Mouse (Mus musculus): ENCODE results near the gene Gm40460. TPM values are rescaled to one million over a fixed set of nuclear protein-coding genes. Genes with fewer than 3 reads are reported as not detected.

Gm40460 gene
- not detected for polyA plus RNA-seq (2015; fragmentation: Illumina TruSeq; extraction: RNeasy Lipid Tissue Mini Kit (QIAGEN cat#74804); ENCODE audit: insufficient read depth, low replicate concordance)

GRCm38 (mm10) chr7:142240978-142241377 lies at the start of gene Gm40460:
TSS of gene Gm40460 (minus strand) at chr7:142241078.

GRCm38 (mm10) chr7:142274263-142274662 lies 33.4 kb upstream of the Gm40460 start, which contains the start of gene Gm4559:
TSS of gene Gm4559 (minus strand) at chr7:142274363.

DNA sequence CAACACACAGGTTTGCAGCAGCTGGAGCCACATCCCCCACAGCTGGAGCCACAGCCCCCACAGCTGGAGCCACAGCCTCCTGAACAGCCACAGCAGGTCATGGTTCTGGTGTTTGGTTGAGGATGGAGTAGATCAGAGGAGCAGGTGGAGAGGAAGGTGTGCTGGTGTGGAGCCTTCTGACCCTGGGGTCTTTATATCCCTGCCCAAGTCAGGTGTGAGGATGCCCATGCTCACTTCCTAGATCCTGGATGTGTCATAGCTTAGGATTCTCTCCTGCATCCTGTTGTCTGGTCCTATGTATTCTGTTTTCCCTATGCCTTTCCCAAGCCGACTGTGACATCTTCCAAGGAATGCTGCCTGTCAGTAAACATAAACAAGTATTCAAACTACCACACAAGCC lies 17.4 kb upstream of the Gm40460 start, which contains the start of gene Gm2431:
Gene Gm2431 (minus strand): TSS at position 101 of the 400 bp plus-strand sequence.

GRCm38 (mm10) chr7:142229871-142230270 lies 11.0 kb downstream of the Gm40460 start, which contains the start of gene Krtap5-5:
TSS of gene Krtap5-5 (minus strand) at chr7:142229971.

GRCm38 (mm10) chr7:142211559-142211958 lies 29.3 kb downstream of the Gm40460 start, which contains the start of gene Gm7579:
TSS of gene Gm7579 (plus strand) at chr7:142211859.

DNA sequence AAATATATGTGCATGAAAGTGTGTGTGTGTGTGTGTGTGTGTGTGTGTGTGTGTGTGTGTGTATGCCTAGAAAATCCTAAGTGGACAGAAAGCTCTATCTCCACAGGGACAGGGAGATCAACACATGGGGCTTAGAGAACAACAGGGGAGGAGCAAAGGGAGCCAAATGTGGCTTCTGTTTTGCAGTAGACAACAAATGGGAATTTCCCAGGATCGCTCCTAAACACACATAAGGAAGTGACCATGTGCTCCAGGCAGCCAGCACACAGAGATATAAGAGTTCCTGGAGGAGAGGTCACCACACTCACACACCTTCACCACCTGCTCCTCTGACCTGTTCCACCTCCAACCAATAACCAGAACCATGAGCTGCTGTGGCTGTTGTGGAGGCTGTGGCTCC lies 39.8 kb downstream of the Gm40460 start, which contains the start of gene Krtap5-3:
Gene Krtap5-3 (plus strand): TSS at position 301 of the 400 bp plus-strand sequence.

Other genes with a start within 250 kb of the Gm40460 start
- gene Mob2, start 180.0 kb downstream of the Gm40460 start, polyA plus RNA-seq (2015; fragmentation: Illumina TruSeq; extraction: RNeasy Lipid Tissue Mini Kit (QIAGEN cat#74804); ENCODE audit: insufficient read depth, low replicate concordance), result 34.7 TPM
- 0.88 TPM for gene Dusp8, start 145.2 kb downstream of the Gm40460 start, polyA plus RNA-seq (2015; fragmentation: Illumina TruSeq; extraction: RNeasy Lipid Tissue Mini Kit (QIAGEN cat#74804); ENCODE audit: insufficient read depth, low replicate concordance)
- not detected for gene Gm45618, start 120.3 kb downstream of the Gm40460 start, polyA plus RNA-seq (2015; fragmentation: Illumina TruSeq; extraction: RNeasy Lipid Tissue Mini Kit (QIAGEN cat#74804); ENCODE audit: insufficient read depth, low replicate concordance)
- gene Gm39115, start 105.0 kb downstream of the Gm40460 start, polyA plus RNA-seq (2015; fragmentation: Illumina TruSeq; extraction: RNeasy Lipid Tissue Mini Kit (QIAGEN cat#74804); ENCODE audit: insufficient read depth, low replicate concordance), result not detected
- gene Gm45337, start 96.5 kb downstream of the Gm40460 start, polyA plus RNA-seq (2015; fragmentation: Illumina TruSeq; extraction: RNeasy Lipid Tissue Mini Kit (QIAGEN cat#74804); ENCODE audit: insufficient read depth, low replicate concordance), result not detected
- not detected for gene Gm29735, start 84.0 kb downstream of the Gm40460 start, polyA plus RNA-seq (2015; fragmentation: Illumina TruSeq; extraction: RNeasy Lipid Tissue Mini Kit (QIAGEN cat#74804); ENCODE audit: insufficient read depth, low replicate concordance)
- not detected for gene Gm4553, start 75.3 kb downstream of the Gm40460 start, polyA plus RNA-seq (2015; fragmentation: Illumina TruSeq; extraction: RNeasy Lipid Tissue Mini Kit (QIAGEN cat#74804); ENCODE audit: insufficient read depth, low replicate concordance)
- not detected for gene Krtap5-2, start 65.1 kb downstream of the Gm40460 start, polyA plus RNA-seq (2015; fragmentation: Illumina TruSeq; extraction: RNeasy Lipid Tissue Mini Kit (QIAGEN cat#74804); ENCODE audit: insufficient read depth, low replicate concordance)
- gene Gm10153, start 50.7 kb downstream of the Gm40460 start, polyA plus RNA-seq (2015; fragmentation: Illumina TruSeq; extraction: RNeasy Lipid Tissue Mini Kit (QIAGEN cat#74804); ENCODE audit: insufficient read depth, low replicate concordance), result not detected
- gene Krtap5-3, start 39.7 kb downstream of the Gm40460 start, polyA plus RNA-seq (2015; fragmentation: Illumina TruSeq; extraction: RNeasy Lipid Tissue Mini Kit (QIAGEN cat#74804); ENCODE audit: insufficient read depth, low replicate concordance), result not detected
- gene Gm7579, start 29.2 kb downstream of the Gm40460 start, polyA plus RNA-seq (2015; fragmentation: Illumina TruSeq; extraction: RNeasy Lipid Tissue Mini Kit (QIAGEN cat#74804); ENCODE audit: insufficient read depth, low replicate concordance), result not detected
- gene Krtap5-5, start 11.1 kb downstream of the Gm40460 start, polyA plus RNA-seq (2015; fragmentation: Illumina TruSeq; extraction: RNeasy Lipid Tissue Mini Kit (QIAGEN cat#74804); ENCODE audit: insufficient read depth, low replicate concordance), result not detected
- gene Gm2431, start 17.3 kb upstream of the Gm40460 start, polyA plus RNA-seq (2015; fragmentation: Illumina TruSeq; extraction: RNeasy Lipid Tissue Mini Kit (QIAGEN cat#74804); ENCODE audit: insufficient read depth, low replicate concordance), result not detected
- gene Gm4559, start 33.3 kb upstream of the Gm40460 start, polyA plus RNA-seq (2015; fragmentation: Illumina TruSeq; extraction: RNeasy Lipid Tissue Mini Kit (QIAGEN cat#74804); ENCODE audit: insufficient read depth, low replicate concordance), result not detected
- not detected for gene Krtap5-1, start 56.0 kb upstream of the Gm40460 start, polyA plus RNA-seq (2015; fragmentation: Illumina TruSeq; extraction: RNeasy Lipid Tissue Mini Kit (QIAGEN cat#74804); ENCODE audit: insufficient read depth, low replicate concordance)
- not detected for gene Krtap5-4, start 62.5 kb upstream of the Gm40460 start, polyA plus RNA-seq (2015; fragmentation: Illumina TruSeq; extraction: RNeasy Lipid Tissue Mini Kit (QIAGEN cat#74804); ENCODE audit: insufficient read depth, low replicate concordance)
- 3.0 TPM for gene Ifitm10, start 132.7 kb upstream of the Gm40460 start, polyA plus RNA-seq (2015; fragmentation: Illumina TruSeq; extraction: RNeasy Lipid Tissue Mini Kit (QIAGEN cat#74804); ENCODE audit: insufficient read depth, low replicate concordance)
- 0.93 TPM for gene Gm49369, start 141.6 kb upstream of the Gm40460 start, polyA plus RNA-seq (2015; fragmentation: Illumina TruSeq; extraction: RNeasy Lipid Tissue Mini Kit (QIAGEN cat#74804); ENCODE audit: insufficient read depth, low replicate concordance)
- gene Ctsd, start 147.0 kb upstream of the Gm40460 start, polyA plus RNA-seq (2015; fragmentation: Illumina TruSeq; extraction: RNeasy Lipid Tissue Mini Kit (QIAGEN cat#74804); ENCODE audit: insufficient read depth, low replicate concordance), result 310 TPM
- 0.32 TPM for gene Syt8, start 193.8 kb upstream of the Gm40460 start, polyA plus RNA-seq (2015; fragmentation: Illumina TruSeq; extraction: RNeasy Lipid Tissue Mini Kit (QIAGEN cat#74804); ENCODE audit: insufficient read depth, low replicate concordance)
- gene Tnni2, start 200.7 kb upstream of the Gm40460 start, polyA plus RNA-seq (2015; fragmentation: Illumina TruSeq; extraction: RNeasy Lipid Tissue Mini Kit (QIAGEN cat#74804); ENCODE audit: insufficient read depth, low replicate concordance), result 6.7 TPM
- 677 TPM for gene Lsp1, start 219.7 kb upstream of the Gm40460 start, polyA plus RNA-seq (2015; fragmentation: Illumina TruSeq; extraction: RNeasy Lipid Tissue Mini Kit (QIAGEN cat#74804); ENCODE audit: insufficient read depth, low replicate concordance)

All from spleen, adult 10 weeks (tissue).